Mouse (Mus musculus): Measurements from ENCODE around the gene Unc45b. TPM values are rescaled to one million over a fixed set of nuclear protein-coding genes. Genes with fewer than 3 reads are reported as not detected.
"Not testable (repeated sequence)": the region's sequence is repeated elsewhere in the genome, so short reads cannot be mapped to it uniquely, and the experiment has no call there.

The Unc45b gene
- polyA plus RNA-seq, 1 experiment from 2014 or later: 0.84 TPM

- H3K4me1 ChIP-seq (ENCODE audit: control insufficient read depth, insufficient read depth, low read length); H3K36me3 ChIP-seq (ENCODE audit: control insufficient read depth, insufficient read depth, low read length); H3K27ac ChIP-seq (replicated peaks; ENCODE audit: low read depth, low read length); H3K9me3 ChIP-seq (ENCODE audit: control insufficient read depth, low read length); H3K9ac ChIP-seq (replicated peaks; ENCODE audit: low read length); H3K27me3 ChIP-seq (ENCODE audit: control insufficient read depth, insufficient read depth, low read length); ATAC-seq (ENCODE audit: low FRiP score, low TSS enrichment): not testable (repeated sequence)
- peak overlapping the region; percentile 52 for H3K4me2 ChIP-seq (ENCODE audit: low read length)
- H3K4me3 ChIP-seq (replicated peaks; ENCODE audit: low read depth, low read length): peak overlapping the region; percentile 19
- DNase-seq: peak; percentile 61
- WGBS: 13% methylated on average over 19 of the region's 19 CpGs
Measured at GRCm38 (mm10) chr11:82990612-82991385, 80.4 kb downstream of the Unc45b start.

DNA sequence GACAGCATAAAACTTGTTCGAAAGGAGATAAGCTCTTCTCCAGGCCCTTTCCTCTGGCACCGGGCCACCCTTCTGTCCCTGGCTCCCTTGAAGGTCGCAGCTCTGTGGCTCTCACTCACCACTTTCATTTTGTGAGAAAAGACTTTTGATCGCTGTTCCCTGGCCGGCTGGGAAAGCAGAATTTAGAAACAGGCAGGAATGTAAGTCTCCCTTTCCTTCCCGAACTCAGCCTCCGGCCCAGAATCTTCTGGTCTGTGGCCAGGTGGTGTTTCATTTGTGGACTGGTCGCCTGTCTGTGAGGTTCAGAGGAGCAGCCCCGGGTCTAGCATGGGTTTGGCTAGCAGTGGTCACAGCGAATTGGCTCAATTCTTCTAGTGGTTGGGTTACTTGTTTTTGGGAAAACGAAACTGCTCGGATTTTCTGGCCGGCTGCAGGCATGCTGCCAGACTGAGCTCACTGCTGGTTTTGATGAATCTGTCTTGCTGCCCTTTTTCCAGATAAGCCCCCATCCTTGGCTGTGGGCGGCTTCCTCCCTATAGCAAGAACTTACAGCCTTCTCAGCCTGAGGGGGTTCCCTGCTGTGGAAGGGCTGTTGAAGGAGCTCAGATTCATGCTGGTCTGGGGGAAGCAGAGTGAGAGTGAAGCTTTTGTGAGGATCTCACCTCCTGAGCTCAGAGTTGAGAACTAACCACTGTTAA lies 81.3 kb downstream of the Unc45b start, which contains the start of gene Slfn9:
Gene Slfn9 (minus strand): TSS at position 362 of the 698 bp plus-strand sequence.
- H3K27ac ChIP-seq (replicated peaks; ENCODE audit: low read depth, low read length): no peak within 1 kb of the TSS
- no peaks in the 10 kb centered on the region for H3K27me3 ChIP-seq (ENCODE audit: control insufficient read depth, insufficient read depth, low read length)
- peak within 1 kb of the TSS; percentile 19 for H3K4me3 ChIP-seq (replicated peaks; ENCODE audit: low read depth, low read length)
- H3K9ac ChIP-seq (replicated peaks; ENCODE audit: low read length): no peak within 1 kb of the TSS
- H3K9me3 ChIP-seq (ENCODE audit: control insufficient read depth, low read length): no peaks in the 10 kb centered on the region
- whole genome bisulfite sequencing: 9% methylated on average over 14 of the region's 14 CpGs
- peak; percentile 45 for DNase-seq
- no peak for ATAC-seq (ENCODE audit: low FRiP score, low TSS enrichment)
- H3K36me3 ChIP-seq (ENCODE audit: control insufficient read depth, insufficient read depth, low read length): no peaks in the 10 kb centered on the region
- peak within 1 kb of the TSS; percentile 52 for H3K4me2 ChIP-seq (ENCODE audit: low read length)
- H3K4me1 ChIP-seq (ENCODE audit: control insufficient read depth, insufficient read depth, low read length): no peaks in the 10 kb centered on the region

Small RNA genes within 50 kb of the gene (microRNA-seq; reads per million reads assigned to microRNA genes)
- not detected for gene Mir7679

Other genes starting within 250 kb of the Unc45b start
- gene Cct6b, start 146.2 kb upstream of the Unc45b start, polyA plus RNA-seq (2014; fragmentation: Nextera tagmentation; extraction: Ambion mirVana): 0.46 and 0.55 TPM in 2 replicates
- gene Zfp830, start 146.2 kb upstream of the Unc45b start, polyA plus RNA-seq (2014; fragmentation: Nextera tagmentation; extraction: Ambion mirVana): 24.2 and 26.9 TPM in 2 replicates
- 23.0 and 35.3 TPM in 2 replicates for gene Lig3, start 129.4 kb upstream of the Unc45b start, polyA plus RNA-seq (2014; fragmentation: Nextera tagmentation; extraction: Ambion mirVana)
- 2.6 and 4.2 TPM in 2 replicates for gene Rffl, start 39.3 kb upstream of the Unc45b start, polyA plus RNA-seq (2014; fragmentation: Nextera tagmentation; extraction: Ambion mirVana)
- gene Rad51d, start 19.9 kb upstream of the Unc45b start, polyA plus RNA-seq (2014; fragmentation: Nextera tagmentation; extraction: Ambion mirVana): 11.4 and 17.2 TPM in 2 replicates
- gene Fndc8, start 18.4 kb upstream of the Unc45b start, polyA plus RNA-seq (2014; fragmentation: Nextera tagmentation; extraction: Ambion mirVana): 0.30 and 0.38 TPM in 2 replicates
- gene Nle1, start 2.1 kb upstream of the Unc45b start, polyA plus RNA-seq (2014; fragmentation: Nextera tagmentation; extraction: Ambion mirVana): 24.8 and 28.0 TPM in 2 replicates
- gene Slfn5, start 40.8 kb downstream of the Unc45b start, polyA plus RNA-seq (2014; fragmentation: Nextera tagmentation; extraction: Ambion mirVana): 0.98 and 2.6 TPM in 2 replicates
- gene Slfn9, start 81.3 kb downstream of the Unc45b start, polyA plus RNA-seq (2014; fragmentation: Nextera tagmentation; extraction: Ambion mirVana): 1.2 and 3.1 TPM in 2 replicates
- gene Slfn8, start 110.3 kb downstream of the Unc45b start, polyA plus RNA-seq (2014; fragmentation: Nextera tagmentation; extraction: Ambion mirVana): 0.07 and 0.54 TPM in 2 replicates
- gene Slfn2, start 154.6 kb downstream of the Unc45b start, polyA plus RNA-seq (2014; fragmentation: Nextera tagmentation; extraction: Ambion mirVana): 0.22 and 3.1 TPM in 2 replicates
- gene Slfn1, start 206.3 kb downstream of the Unc45b start, polyA plus RNA-seq (2014; fragmentation: Nextera tagmentation; extraction: Ambion mirVana): 0.51 TPM in 1 of 2 replicates, not detected in the other

Measured in midbrain, embryonic 14.5 days (tissue).